Mouse (Mus musculus) T-helper 17 cell (primary cell): Measurements from ENCODE around the gene Olfr904.
"Not testable (repeated sequence)": the region's sequence is repeated elsewhere in the genome, so short reads cannot be mapped to it uniquely, and the experiment has no call there.

Source experiments
- in situ Hi-C, 2 experiments: fragments of 300-600 bp; cut with MboI, MseI; formaldehyde crosslinking; loops; 1 replicate in 1 of 2; 2 replicates in 1 of 2; pipeline ENCODE4 v1.15.1; 2025; ENCODE audit warnings: high pct_unique_total_duplicates in 2 of 2

Olfr904 gene

DNA sequence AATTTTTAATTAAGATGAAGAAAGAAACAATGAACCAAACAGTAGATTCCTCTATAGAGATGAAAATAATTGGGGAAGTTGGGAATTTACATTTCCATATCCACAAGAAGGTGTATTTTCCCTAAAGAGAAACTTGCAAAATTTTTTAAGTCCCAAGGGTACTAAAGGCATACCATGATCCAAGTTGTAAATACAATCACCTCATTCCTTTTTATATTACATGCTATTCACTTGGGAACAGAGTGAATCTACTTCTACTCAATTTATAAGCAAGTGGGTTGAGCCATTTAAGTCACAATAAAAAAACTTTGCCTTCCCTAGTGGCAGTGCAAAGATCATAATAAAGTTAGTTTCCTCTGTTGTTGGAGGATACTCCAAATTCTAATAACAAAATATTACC lies at the start of gene Olfr904:
Gene Olfr904, plus strand, starts transcription at position 301 of the 400 bp plus-strand sequence.
- in situ Hi-C loops = no loop called here

DNA sequence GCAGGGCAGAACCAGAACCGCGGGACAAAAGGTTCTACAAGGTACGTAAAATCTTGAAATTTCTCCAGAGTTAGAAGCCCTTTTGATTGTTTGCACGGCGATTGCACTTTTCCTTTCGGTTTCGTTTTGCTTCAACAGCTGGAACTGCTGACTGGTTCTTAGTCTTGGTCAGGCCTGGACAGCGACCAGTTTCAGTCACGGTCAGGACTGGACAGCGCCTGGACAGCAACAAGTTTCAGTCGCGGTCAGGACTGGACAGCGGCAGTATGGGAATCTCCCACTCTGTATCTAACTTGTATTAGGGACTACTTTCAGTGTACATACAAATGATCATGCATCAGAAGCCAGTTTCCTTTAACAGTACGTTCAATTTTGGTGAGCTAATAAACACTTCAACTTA lies 49.4 kb upstream of the Olfr904 start:
- in situ Hi-C loops = not testable (repeated sequence)

GRCm38 (mm10) chr9:38423801-38424200 lies 39.1 kb upstream of the Olfr904 start:
- in situ Hi-C loops = no loop called here

DNA sequence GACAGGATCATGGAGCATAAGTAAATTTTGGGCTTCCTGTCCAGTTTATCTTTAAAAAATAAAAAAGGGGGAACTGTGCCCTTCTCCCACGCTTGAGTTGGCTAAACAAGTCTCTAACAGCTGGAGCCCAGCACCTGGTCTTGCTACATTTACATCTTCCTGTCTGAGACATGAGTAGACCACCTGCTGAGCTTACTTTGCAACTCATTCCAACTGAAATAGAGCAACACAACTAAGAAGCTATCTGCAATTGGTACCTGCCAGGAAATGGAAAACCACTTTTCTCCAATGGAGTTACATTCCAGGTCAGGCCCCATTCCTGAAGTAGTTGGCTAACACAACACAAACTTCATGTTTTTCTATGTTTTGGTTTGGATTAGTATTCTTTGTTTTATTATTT lies 35.9 kb upstream of the Olfr904 start:
- in situ Hi-C loops = no loop called here

- in situ Hi-C loops = no loop called here
These were observed 33.8 kb upstream of the Olfr904 start, which contains the start of gene Olfr901 for GRCm38 (mm10) chr9:38429155-38429554. Gene Olfr901, plus strand, starts transcription at chr9:38429455.

DNA sequence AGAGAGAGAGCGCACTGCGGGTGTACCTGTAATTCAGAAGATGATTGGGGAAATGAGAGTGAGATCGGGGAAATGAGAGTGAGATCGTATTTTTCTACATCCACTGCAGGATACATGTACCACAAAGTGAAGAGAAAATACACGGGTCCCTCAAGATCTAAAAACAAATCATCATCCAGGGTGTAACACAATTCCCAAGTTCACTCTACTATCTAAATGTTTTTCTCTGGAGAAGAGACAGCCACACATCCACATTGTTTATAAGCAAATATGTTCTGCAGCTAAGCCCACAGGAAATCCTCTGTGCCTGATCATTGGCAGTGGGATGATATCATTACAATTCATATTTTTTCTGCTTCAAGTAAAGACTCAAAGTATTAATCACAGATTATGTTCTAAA lies 15.6 kb upstream of the Olfr904 start, which contains the start of gene Olfr902:
Gene Olfr902, plus strand, starts transcription at position 301 of the 400 bp plus-strand sequence.
- in situ Hi-C loops = no loop called here

DNA sequence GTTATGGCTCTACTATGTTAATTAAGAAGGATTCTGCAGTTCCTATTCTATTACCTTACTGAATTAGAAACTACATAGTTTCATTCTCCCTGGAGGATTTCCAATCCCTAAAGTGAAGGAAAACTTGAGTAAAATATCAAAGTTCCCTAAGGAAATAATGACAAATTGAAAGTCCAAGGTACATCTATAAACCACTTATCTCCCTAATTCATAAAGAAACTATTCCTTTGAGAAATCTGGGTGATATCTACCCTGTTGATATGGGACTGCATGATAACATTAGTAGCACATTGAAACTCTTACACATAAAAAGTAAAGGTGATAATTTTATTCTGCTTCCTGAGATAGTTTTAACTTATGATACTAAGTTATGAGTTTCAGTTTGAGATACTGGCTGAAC lies 7.9 kb downstream of the Olfr904 start, which contains the start of gene Olfr905:
Gene Olfr905, plus strand, starts transcription at position 301 of the 400 bp plus-strand sequence.
- in situ Hi-C loops = no loop called here

DNA sequence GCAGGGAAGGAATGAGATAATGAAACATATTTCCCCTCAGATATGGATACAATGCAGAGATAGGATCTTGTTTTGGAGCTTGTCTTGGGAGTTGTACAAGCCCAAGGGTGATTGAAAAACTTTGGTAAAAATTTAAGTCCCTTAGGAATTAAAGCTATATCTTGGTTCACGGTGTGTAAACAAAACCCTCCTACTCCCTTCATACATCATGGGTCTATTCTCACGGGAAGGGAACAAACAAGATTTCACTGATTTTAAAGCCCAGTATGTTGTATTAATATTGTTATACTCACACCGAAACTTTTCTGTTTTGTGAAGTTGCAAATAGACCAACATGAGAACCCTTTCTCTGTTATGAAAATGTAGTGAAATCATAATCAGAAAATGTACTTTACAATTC lies 23.8 kb downstream of the Olfr904 start, which contains the start of gene Olfr906:
Gene Olfr906, plus strand, starts transcription at position 301 of the 400 bp plus-strand sequence.
- in situ Hi-C loops = no loop called here

- in situ Hi-C loops = no loop called here
These were observed 32.6 kb downstream of the Olfr904 start, which contains the start of gene Olfr907 for GRCm38 (mm10) chr9:38495501-38495900. Gene Olfr907, plus strand, starts transcription at chr9:38495801.

GRCm38 (mm10) chr9:38512353-38512752 lies 49.4 kb downstream of the Olfr904 start:
- in situ Hi-C loops = no loop called here
